Mouse (Mus musculus) stomach, embryonic 14.5 days (tissue): ENCODE measurements around the gene 1190002N15Rik. TPM values are rescaled to one million over a fixed set of nuclear protein-coding genes. Genes with fewer than 3 reads are reported as not detected.

Experiments used
- ATAC-seq: fragments of 200-750 bp; cut with Nextera tagmentation; 2 replicates; pipeline ENCODE4 v1.8.0; 2017; ENCODE audit warnings: low read depth, moderate TSS enrichment; ENCODE audit not compliant: insufficient number of reproducible peaks, insufficient read depth, low FRiP score
- H3K27ac ChIP-seq: fragments of 300-500 bp; sonication (generic); 2 replicates; pipeline ENCODE4 v1.5.1; 2014; ENCODE audit warnings: mild to moderate bottlenecking, low read length, moderate library complexity, mixed read lengths
- H3K27me3 ChIP-seq: fragments of 300-500 bp; sonication (generic); 2 replicates; pipeline ENCODE4 v1.6.1; 2014; ENCODE audit warnings: low read length, control low read depth, mixed read lengths; ENCODE audit not compliant: control insufficient read depth, insufficient read depth
- H3K36me3 ChIP-seq: fragments of 300-500 bp; sonication (generic); 2 replicates; pipeline ENCODE4 v1.6.1; 2014; ENCODE audit warnings: mild to moderate bottlenecking, control low read depth, low read length, moderate library complexity, mixed read lengths; ENCODE audit not compliant: control insufficient read depth, insufficient read depth
- H3K4me1 ChIP-seq: fragments of 300-500 bp; sonication (generic); 2 replicates; pipeline ENCODE4 v1.6.1; 2014; ENCODE audit warnings: low read length, control low read depth, mixed read lengths; ENCODE audit not compliant: control insufficient read depth, insufficient read depth
- H3K4me2 ChIP-seq: fragments of 300-500 bp; sonication (generic); replicated peaks from 2 replicates; pipeline ENCODE4 v1.6.1; 2014; ENCODE audit warnings: low read depth, low read length, control low read depth
- H3K4me3 ChIP-seq: fragments of 300-500 bp; sonication (generic); 2 replicates; pipeline ENCODE4 v1.5.1; 2014; ENCODE audit warnings: low read depth, low read length, control low read depth
- H3K9ac ChIP-seq: fragments of 300-500 bp; sonication (generic); replicated peaks from 2 replicates; pipeline ENCODE4 v1.6.1; 2014; ENCODE audit warnings: low read depth, mild to moderate bottlenecking, control low read depth, low read length, moderate library complexity, mixed read lengths
- H3K9me3 ChIP-seq: fragments of 300-500 bp; sonication (generic); 2 replicates; pipeline ENCODE4 v1.6.1; 2016; ENCODE audit warnings: low read depth, low read length, control low read depth; ENCODE audit not compliant: control insufficient read depth
- WGBS: fragments of 180-500 bp; shearing (Covaris S2); extraction: QIAGEN DNeasy Blood & Tissue Kit; methylation state at CpG from one replicate; pipeline ENCODE4 v1.1.7; 2014; 5-methylcytosine and 5-hydroxymethylcytosine counted together
- polyA plus RNA-seq: library from polyadenylated mRNA; unstranded; fragments of >200 nt; fragmentation: Nextera tagmentation; extraction: Ambion mirVana; gene quantifications from 2 replicates; pipeline ENCODE4 v1.2.1, GENCODE M21; 2014

The 1190002N15Rik gene
- polyA plus RNA-seq, 1 experiment from 2014 or later: 12.4 TPM

DNA sequence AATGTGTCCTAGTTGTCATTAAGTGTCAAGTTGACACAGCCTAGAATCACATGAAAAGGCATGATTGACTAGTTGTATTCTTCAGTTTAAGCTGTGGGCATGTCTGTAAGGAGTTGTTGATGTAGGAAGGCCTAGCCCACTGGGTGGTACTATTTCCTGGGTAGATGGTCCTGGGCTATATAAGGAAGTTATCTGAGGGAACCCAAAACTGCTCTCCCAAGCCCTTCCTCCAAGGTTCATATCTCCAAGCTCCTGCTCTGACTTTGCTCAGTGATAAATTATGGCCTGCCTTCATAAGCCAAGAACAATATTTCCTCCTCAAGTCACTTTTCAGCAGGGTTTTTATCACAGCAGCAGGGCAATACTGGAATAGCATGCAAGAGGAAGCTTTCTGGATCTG is 18.4 kb upstream of the 1190002N15Rik start:
- Histone ChIP-seq H3K4me1 (no peaks in the 10 kb centered on the region), H3K4me3 (no peak overlapping the region), H3K9me3 (no peaks in the 10 kb centered on the region), H3K27ac (no peak overlapping the region), H3K4me2 (no peak overlapping the region), H3K27me3 (no peaks in the 10 kb centered on the region), H3K9ac (no peak overlapping the region), H3K36me3 (no peaks in the 10 kb centered on the region)
- ATAC-seq: no peak

DNA sequence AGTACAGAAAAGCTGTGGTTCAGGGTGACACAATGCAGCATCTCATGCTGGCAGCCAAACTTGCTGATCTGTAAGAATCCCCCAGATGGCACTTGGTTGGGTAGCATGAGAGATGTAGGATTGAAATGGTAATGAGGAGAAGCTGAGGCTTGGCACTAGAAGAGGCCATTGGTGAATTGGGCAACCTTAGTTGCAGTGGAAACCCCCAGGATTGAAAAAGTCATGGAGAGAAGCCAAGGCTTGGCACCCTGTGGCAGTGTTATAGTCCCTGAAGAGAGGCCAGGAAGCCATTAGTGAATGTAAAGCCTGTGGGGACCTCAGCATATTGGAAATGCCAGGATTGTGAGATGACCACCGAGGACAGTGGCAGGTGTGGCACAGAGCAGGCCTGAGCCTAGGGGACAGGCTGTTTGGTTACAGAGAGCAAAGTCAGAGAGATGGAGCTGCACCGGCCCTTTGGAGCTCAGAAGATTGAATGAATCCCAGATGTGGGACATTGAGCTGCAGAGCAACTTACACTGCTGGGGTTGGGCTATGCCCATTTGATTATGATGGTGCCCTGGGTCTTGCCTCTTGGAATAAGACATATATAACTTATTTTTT is 12.7 kb upstream of the 1190002N15Rik start:
- 83% methylated on average over 2 of the region's 2 CpGs for WGBS
- Histone ChIP-seq H3K4me2 (no peak overlapping the region), H3K4me3 (no peak overlapping the region), H3K27me3 (no peaks in the 10 kb centered on the region), H3K9me3 (no peaks in the 10 kb centered on the region), H3K9ac (no peak overlapping the region), H3K36me3 (no peaks in the 10 kb centered on the region), H3K4me1 (no peaks in the 10 kb centered on the region), H3K27ac (no peak overlapping the region)
- ATAC-seq: no peak

DNA sequence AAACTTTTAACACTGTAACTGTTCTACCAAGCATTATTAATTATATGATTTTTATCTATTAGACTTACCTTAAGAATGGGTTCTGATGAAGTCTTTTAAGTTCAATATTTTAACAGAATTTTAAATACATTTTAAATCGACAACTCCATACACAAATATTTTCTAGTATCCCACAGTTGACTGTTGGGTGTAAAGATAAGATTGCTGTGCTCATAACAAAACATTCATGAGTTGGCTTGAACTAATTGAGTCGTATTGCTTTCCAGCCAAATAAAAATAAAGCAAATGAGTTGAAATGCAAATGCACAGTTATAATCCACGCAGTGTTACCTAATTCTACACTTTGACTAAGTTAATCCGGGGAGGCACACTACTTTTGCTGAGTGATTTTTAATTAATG is 6.0 kb upstream of the 1190002N15Rik start:
- no peaks in the 10 kb centered on the region for H3K27me3 ChIP-seq
- no peaks in the 10 kb centered on the region for H3K36me3 ChIP-seq
- no peak overlapping the region for H3K9ac ChIP-seq
- no peak for ATAC-seq
- no peak overlapping the region for H3K27ac ChIP-seq
- 89% methylated on average over 4 of the region's 4 CpGs for WGBS
- no peaks in the 10 kb centered on the region for H3K4me1 ChIP-seq
- H3K9me3 ChIP-seq: no peaks in the 10 kb centered on the region
- no peak overlapping the region for H3K4me2 ChIP-seq
- no peak overlapping the region for H3K4me3 ChIP-seq

DNA sequence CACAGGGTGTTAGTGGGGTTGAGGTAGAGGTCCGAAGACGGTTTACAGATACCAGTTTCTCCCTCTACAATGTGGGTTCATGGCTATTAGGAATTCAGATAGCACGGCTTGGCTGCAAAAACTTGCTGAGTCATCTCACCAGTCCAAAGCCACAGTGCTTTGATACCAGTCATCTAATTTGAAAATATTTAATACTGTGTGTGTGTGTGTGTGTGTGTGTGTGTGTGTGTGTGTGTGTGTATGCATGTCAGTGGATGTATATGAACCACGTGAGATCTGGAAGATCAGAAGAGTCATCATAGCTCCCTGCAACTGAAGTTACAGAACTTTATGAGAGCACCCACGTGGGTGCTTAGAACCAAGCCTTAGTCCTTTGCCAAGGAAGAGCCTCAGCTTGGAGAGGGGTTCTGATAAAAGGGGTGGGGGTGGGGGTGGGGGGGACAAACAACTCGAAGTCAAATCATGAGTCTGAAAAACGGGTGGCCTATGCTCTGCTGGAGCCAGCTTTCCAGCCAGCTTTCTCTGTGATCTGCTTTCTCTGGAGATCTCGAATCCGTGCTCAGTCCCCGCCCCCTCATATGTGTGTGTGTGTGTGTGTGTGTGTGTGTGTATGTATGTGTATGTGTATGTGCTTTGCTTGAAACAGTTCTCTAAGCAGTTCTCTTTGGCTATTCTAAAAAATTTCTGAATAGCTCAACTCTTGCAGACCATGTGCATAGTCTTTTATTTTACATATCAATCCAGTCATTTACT is 2.6 kb upstream of the 1190002N15Rik start:
- ATAC-seq: no peak
- Histone ChIP-seq H3K27me3 (no peaks in the 10 kb centered on the region), H3K4me3 (no peak overlapping the region), H3K9ac (no peak overlapping the region), H3K9me3 (no peaks in the 10 kb centered on the region), H3K4me2 (0 out of 2 replicates have a peak overlapping the region, but pooled peaks have one; percentile 2), H3K36me3 (no peaks in the 10 kb centered on the region), H3K4me1 (no peaks in the 10 kb centered on the region), H3K27ac (no peak overlapping the region)
- WGBS: 63% methylated on average over 10 of the region's 10 CpGs

DNA sequence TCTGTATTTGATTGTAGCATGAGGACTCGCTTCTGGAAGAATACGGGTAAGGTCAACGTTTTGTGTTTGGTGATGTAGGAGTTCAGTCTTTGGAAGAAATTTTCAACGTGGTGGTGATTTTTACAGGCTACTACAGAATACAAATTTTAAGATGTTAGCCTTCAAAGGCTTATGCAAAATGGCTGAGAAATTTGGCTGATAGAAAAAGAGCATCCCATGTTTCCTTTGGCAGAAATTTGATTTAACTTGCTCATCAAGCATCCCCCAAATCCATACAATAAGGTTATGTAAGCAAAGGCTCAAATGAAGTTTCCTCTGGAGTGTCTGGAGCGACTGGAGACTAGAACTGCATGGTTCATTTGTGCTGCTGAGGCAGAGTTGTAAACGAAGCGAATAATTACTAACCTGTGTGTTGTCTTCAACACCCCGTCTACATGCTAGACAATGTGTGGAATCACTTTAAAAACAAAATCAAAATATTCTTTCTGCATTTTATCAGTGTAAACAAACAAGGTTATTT is 1.5 kb upstream of the 1190002N15Rik start:
- ATAC-seq: no peak
- no peaks in the 10 kb centered on the region for H3K9me3 ChIP-seq
- no peaks in the 10 kb centered on the region for H3K36me3 ChIP-seq
- 41% methylated on average over 8 of the region's 8 CpGs for WGBS
- H3K27me3 ChIP-seq: no peaks in the 10 kb centered on the region
- 0 out of 2 replicates have a peak overlapping the region, but pooled peaks have one; percentile 74 for H3K9ac ChIP-seq
- no peak overlapping the region; the same call in 1 of the 2 replicates for H3K27ac ChIP-seq
- peak overlapping the region; percentile 44 for H3K4me2 ChIP-seq
- peak overlapping the region; percentile 77 for H3K4me3 ChIP-seq
- H3K4me1 ChIP-seq: peaks cover under 1% of the 10 kb centered on the region; the same call in 1 of the 2 replicates

DNA sequence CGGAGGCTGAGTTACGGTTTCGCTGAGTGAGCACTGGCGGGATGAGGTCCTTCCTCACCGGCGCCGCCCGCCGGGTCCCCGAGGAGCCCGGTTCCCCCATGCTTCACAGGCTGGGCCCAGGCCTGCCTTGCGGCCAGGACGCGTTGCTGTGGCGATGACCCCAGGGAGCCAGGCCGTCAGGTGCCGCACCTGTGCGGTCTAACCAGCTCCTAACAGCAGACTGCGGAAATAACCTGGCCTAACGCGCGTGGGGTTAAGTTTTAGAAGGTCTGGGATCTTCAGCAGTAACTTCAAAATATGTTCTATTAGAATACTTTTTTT is 902 bp upstream of the 1190002N15Rik start:
- H3K4me1 ChIP-seq: peaks cover 6% of the 10 kb centered on the region; the same call in 1 of the 2 replicates
- peak overlapping the region; percentile 77 for H3K4me3 ChIP-seq
- peak overlapping the region; percentile 93 for H3K27ac ChIP-seq
- no peaks in the 10 kb centered on the region for H3K27me3 ChIP-seq
- H3K9me3 ChIP-seq: no peaks in the 10 kb centered on the region
- peak; percentile 59 for ATAC-seq
- H3K4me2 ChIP-seq: peak overlapping the region; percentile 44
- peak overlapping the region; percentile 74 for H3K9ac ChIP-seq
- under 1% methylated on average over 22 of the region's 22 CpGs for WGBS
- H3K36me3 ChIP-seq: no peaks in the 10 kb centered on the region

DNA sequence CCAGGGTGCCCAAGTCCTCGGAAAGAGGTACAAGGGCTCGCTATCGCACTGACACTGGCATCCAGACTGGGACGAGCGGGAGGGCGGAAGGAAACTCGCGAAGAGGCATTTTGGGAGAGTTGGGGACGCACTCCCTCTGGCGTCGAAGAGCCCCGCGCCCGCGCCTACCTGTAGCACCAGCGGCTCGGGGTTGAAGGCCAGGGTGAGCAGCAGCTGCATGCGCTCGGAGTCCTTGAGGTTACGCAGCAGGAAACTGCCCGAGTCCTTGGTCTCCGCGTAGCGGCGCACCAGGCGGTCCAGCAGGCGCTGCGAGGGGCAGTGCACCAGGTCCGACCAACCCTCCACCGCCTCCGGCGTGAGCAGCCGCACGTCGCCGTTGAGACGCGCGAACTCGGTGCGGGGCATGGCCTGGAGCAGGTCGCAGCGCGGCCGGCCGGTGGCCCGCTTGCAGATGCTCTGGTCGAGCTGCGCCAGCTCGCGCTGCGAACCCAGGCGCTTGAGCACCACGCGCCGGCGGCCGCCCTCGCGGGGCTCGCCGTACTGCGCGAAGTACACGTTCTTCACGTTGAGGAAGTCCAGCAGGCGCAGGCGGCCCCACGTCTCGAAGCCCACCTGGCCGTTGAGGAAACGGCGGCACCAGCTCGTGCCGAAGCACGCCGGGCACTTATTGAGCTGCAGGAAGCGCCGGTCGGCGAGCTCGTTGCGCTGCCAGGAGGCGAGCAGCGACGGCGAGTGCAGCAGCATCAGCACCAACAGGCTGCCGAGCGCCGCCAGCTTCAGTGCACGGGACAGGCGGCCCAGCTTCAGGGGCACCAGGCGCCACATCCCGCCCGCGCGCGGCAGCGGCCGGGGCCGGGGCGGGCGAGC is 597 bp downstream of the 1190002N15Rik start:
- H3K9ac ChIP-seq: peak overlapping the region; percentile 74
- under 1% methylated on average over 100 of the region's 103 CpGs for WGBS
- H3K27ac ChIP-seq: peak overlapping the region; percentile 93
- H3K4me1 ChIP-seq: peaks cover 8% of the 10 kb centered on the region; the same call in 1 of the 2 replicates
- H3K4me3 ChIP-seq: peak overlapping the region; percentile 77
- no peaks in the 10 kb centered on the region for H3K9me3 ChIP-seq
- no peaks in the 10 kb centered on the region for H3K27me3 ChIP-seq
- peak; percentile 39 for ATAC-seq
- H3K4me2 ChIP-seq: peak overlapping the region; percentile 66
- H3K36me3 ChIP-seq: no peaks in the 10 kb centered on the region

DNA sequence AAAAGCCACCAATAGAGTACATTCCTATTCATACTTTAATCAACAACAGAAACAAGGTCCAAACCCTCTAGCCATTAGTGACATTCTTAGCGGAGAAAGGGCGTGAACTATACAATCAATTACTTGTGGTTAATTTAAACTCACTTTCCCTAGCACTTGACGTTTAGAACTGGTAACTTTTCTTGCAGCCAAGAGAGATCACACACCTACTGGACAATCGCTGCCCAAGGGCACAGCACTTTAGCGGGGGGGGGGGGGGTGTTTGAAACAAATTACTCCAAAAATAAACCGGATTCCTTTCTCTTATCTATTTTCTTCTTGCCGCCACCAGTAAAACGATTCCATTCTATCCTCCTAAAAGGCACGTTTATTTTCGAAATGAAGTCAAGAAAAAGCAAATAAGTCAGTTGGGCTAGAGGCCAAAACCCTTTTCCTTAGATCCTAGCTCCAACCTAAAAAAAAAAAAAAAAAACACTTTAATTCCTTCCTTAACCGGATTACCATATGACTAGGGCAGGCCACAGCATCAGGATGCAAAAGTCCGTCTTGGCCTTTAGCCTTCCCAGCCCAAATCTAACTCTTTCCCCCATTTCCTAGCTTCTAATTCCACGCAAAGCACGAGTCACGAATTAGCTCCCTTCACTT is 1.5 kb downstream of the 1190002N15Rik start:
- WGBS: under 1% methylated on average over 15 of the region's 15 CpGs
- peak overlapping the region; percentile 93; the same call in 1 of the 2 replicates for H3K27ac ChIP-seq
- ATAC-seq: no peak
- peak overlapping the region; percentile 77 for H3K4me3 ChIP-seq
- no peaks in the 10 kb centered on the region for H3K27me3 ChIP-seq
- peak overlapping the region; percentile 66 for H3K4me2 ChIP-seq
- H3K36me3 ChIP-seq: no peaks in the 10 kb centered on the region
- H3K9ac ChIP-seq: peak overlapping the region; percentile 74
- no peaks in the 10 kb centered on the region for H3K9me3 ChIP-seq
- H3K4me1 ChIP-seq: peaks cover 8% of the 10 kb centered on the region; the same call in 1 of the 2 replicates
